Mouse (Mus musculus) cerebellum, postnatal 14 days (tissue): ENCODE measurements around the gene Ubc.

Experiments used
- DNase-seq, 2 experiments: peaks; one replicate each; pipeline ENCODE4 v3.0.0; 2021; ENCODE audit warnings: mixed read lengths in 2 of 2

The Ubc gene

DNA sequence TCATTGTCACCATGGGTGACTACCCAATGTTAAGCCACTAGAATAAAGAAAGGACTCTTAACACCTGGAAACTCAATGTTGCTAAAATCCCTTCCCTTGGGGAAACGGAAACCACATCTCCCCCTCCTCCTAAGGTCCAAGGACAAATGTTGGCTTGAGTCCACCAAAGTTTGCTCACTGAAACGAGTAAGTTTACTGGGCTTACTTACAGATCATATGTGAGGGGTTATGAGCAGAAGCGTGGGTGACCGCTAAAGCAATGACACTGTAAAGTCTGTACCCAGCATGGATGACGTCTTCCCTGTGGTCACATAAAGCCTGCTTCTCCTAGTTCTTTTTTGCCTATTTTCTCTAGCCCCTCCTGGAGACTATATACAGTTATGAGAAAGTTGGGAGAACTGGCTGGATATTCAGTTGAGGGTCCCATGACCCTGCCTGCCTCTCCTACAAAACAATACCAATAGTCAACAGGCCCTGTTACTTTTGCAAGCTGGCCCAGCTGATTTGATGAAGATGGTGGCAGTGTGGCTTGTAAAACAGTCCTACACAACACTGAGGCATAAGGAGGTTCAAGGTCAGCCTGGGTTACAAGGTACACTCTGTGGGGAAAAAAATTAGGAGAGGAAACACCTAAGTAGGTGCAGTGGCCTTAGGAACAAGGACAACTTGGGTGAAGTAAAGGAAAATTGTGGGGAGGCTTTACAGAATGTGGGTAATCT is 7.9 kb downstream of the Ubc start:
- no peak for DNase-seq

DNA sequence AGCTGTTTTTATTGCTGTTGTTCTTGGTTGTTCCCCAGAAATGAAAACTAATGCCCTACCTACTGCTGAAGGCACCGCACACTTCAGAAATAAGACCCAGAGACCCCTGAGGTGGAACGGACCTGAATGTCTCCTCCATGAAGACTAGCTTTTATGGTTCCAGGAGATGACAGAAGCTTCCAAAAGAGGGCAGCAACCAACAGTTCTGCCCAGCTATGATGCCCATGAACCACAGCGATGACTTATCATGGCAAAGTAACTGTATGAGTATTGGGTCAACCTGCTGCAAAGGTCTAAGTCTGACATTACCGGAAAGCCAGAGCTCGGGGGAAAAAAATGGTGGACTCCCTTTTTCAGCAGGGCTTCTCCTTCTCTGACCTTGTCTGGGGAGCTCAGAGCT is 11.1 kb downstream of the Ubc start:
- DNase-seq = no peak

DNA sequence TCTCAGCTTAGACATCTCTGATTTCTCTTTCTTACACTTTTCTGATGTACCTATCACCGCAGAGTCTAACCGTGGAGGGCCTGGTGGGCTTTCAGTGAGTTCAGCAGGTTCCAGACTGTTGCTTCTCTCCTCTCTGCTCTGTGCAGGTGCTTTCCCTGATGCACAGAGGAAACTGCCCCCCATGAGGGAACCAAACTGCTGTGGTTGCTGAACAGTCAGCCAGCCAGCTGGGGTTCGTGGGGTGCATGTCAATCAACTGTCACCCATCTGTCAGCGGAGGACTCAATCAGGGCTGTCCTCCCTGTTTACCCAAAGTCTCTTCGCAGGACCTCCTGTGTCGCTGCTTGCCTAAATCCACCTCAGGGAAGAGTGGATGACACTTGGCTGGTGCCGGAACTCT is 12.8 kb downstream of the Ubc start:
- DNase-seq = no peak

DNA sequence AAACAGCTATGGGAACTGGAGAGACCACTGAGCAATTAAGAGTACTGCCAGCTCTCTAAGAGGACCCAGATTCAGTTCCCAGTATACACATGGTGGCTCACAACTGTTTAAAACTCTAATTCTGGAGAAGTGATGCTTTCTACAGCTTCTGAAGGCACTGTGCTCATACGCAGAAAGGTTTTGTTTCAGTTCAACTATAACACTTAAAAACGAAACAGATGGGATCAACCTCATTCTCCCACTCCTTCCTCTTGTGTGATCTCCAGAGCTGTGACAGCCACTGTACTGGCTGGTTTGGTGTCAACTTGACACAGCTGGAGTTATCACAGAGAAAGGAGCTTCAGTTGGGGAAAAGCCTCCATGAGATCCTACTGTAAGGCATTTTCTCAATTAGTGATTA is 14.1 kb downstream of the Ubc start:
- DNase-seq = no peak

DNA sequence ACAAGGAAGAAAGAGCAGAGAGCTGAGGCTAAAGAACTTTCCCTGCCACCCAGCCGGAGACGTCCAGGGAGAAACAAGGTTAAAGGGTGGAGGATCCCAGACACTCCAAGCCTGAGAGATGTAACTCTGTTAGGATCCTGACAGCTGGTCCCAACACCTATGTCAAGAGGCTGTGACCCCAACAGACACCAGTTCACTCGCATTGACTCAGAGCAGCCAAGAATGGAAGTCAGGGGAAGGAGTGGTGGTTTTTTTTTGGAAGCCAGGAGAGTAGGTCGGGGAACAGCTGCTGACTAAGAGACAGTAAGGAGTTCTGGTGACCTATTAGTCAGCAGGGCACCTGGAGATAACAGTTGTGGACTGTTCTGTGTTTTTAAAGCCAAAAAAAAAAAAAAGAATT is 18.0 kb downstream of the Ubc start:
- no peak for DNase-seq

DNA sequence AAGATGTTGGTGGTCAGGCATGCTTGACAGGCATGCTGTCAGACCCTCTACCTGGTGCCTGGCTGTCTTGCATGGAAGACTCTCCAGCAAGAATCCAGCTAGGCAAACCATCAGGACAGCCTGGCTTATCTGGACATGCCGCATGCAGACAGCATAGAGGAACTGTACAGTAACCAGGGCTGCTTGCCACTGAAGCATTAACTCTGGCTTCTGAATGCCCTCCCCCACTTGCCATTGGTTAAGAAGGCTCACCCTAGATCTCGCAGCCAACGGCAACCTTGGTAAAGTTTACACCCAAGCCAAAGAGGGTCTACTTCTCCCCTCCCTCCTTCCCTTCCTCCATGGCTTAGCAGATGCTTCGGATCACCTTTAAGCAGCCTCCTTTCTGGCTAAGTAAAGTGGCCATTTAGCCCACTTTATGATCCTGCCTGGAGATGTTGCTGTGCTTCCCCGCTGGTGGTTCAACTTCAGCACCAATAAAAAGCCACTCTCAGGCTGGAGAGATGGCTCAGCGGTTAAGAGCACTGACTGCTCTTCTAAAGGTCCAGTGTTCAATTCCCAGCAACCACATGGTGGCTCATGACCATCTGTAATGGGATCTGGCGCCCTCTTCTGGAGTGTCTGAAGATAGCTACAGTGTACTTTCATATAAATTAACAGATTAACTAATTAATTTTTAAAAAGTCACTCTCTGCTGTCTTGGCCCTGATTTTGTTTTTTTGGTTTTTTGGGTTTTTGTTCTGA is 18.9 kb downstream of the Ubc start:
- DNase-seq = no peak

DNA sequence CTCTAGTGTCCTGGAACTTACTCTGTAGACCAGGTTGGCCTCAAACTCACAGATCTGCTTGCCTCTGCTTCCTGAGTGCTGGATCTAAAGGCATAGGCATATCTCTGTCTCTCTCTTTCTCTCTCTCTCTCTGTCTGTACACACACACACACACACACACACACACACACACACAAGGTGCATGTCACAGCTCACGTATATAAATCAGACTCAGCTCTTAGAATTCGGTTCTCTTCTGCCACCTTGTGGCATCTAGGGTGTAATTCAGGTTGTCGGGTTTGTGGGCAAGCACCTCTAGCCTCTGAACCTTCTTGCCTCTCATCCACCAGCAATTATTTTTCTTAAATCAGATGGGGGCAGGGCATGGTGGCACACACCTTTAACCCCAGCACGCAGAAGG is 21.4 kb downstream of the Ubc start:
- peak; percentile 79 to 82 for DNase-seq

DNA sequence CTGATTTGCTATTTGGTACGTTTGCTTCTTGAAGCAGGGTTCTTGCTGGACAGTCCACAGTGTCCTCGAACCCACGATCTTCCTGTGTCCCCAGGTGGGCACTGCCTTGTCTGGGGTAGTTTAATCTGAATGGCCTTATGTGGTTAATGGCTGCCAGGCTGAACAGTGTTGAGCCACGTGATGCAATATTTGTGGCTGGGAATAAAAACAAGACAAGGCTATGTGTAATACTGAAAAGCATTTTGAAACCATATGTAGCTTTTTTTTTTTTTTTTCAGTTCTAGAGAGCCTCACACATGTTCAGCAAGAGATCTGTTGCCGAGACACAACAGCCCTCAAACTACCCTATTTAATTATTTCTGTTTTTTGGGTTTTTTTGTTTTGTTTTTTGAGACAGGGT is 21.8 kb downstream of the Ubc start:
- no peak for DNase-seq

DNA sequence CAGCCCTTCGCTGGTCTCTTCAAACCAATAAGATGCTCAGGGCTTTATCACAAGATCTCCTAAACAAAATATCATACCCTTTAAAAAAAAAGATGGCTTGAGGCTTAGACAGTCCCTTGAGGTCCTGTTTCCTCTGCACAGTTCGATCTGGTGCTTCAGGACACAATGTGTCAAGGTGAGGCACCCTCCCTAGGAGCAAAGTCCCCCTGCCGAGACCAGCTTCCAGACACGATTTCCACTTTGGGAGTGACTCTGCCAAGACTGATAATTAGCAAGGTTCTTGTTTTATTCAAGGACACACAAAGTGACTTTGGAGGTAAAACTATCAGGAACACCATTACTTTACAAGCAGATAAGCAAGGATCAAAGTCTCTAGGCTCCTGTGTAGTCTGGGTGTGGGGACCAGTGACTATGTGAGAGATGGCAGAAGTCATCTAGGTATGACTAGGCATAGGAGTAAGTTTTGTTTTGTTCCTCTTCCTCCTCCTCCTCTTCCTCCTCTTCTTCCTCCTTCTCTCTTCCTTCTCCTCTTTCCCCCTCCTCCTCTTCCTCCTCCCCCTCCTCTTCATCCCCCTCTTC is 25.1 kb downstream of the Ubc start:
- no peak for DNase-seq

DNA sequence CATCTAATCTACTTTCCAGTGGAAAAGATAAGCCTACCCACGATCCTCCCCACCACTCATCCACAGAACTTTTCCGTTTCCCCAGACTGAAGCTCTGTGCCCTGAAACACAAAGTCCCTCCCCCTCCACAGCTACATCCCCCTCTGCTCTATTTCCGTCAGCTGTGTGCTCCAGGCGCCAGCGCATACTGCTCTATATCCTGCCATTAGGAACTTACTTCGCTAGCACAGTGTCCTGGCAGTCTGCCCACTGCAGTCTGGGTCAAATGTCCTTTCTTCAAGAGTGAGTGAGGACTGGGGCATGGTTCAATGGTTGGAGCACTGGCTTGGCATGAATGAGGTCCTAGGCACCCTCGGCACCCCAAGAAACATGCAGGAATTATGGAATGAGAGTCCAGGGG is 26.1 kb downstream of the Ubc start:
- no peak for DNase-seq

DNA sequence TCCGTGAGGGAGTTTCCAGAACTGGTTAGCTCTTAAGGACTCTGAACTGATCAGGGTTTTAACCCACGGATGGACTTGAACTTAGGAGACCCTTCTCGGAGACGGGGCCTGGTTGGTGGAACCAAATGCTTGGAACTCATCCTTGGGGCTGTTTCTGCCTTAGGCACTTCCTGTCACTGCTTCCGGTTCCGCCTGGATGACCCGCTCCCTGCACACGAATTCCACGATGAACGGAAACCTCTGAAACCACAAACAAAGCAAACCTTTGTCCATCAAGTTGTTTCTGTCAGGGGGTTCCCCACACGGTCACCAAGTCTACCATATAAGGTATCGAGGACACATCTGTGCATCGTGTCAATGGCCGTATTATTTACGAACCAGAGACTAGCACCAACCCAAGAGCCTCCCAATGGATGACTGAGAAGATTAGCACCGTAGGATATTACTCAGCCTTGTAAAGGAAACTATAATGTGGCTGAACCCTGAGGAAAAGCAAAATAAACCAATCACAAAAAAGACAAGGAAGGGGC is 29.0 kb downstream of the Ubc start:
- DNase-seq = no peak

DNA sequence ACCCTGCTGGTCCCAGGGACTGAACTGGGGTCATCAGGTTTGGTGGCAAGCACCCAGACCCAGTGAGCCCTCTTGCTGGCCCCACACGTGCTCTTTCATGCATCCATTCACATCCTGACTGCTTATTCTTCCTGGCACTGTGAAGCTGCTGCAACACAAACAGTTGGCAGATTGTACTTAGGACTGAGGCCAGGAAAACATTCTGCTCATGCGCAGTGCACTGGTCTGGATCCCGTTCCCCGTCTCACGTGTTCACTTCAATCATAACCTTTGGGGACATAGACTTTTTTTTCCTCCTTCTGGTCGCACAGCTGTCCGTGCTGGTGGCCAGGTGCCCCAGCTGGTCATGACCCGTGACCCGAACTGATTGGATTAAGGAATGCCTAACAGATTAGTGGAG is 29.4 kb downstream of the Ubc start:
- peak; percentile 66 to 82 for DNase-seq

DNA sequence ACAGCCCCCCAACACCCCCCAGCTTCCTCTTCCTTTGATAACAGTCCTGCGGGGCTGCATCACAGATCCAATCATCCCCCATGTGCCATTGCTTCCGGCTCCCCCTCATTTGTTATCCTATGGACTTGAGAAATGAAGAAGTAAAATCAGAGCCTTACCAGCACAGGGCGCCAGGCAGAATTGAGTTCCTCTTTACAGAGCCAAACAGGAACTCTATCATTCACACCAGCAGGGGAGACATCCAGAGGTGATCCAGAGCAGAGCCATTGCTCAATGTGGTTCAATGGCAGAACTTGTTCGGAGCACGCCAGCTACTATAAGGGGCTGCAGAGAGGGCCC is 31.8 kb downstream of the Ubc start:
- no peak for DNase-seq

DNA sequence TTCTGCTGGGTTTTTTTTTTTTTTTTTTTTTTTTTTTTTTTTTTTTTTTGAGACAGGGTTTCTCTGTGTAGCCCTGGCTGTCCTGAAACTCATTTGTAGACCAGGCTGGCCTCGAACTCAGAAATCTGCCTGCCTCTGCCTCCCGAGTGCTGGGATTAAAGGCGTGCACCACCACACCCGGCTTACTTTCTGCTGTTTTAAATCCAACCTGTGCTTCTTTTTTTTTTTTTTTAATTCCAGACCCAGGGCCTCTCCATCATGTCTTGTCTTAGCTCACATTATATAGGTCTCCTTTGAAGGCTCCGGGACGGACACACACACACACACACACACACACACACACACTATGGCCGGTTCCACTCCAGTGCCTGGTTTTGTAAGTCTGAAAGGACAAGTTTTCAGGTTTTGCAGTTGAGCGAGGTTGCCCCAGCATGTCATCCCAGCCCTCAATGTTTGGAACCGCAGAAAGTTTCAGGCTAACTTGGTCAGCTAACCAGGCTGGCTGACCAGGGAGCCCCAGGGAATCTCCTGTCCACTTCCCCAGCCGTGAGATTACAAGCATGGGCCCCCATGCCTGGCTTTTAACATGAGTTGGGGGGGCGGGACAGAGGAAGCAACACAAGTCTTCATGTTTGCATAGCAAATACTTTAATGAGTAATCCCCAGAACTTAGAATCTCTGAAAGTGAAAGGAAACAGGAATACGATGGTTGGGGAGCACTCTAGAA is 32.3 kb downstream of the Ubc start:
- no peak for DNase-seq

DNA sequence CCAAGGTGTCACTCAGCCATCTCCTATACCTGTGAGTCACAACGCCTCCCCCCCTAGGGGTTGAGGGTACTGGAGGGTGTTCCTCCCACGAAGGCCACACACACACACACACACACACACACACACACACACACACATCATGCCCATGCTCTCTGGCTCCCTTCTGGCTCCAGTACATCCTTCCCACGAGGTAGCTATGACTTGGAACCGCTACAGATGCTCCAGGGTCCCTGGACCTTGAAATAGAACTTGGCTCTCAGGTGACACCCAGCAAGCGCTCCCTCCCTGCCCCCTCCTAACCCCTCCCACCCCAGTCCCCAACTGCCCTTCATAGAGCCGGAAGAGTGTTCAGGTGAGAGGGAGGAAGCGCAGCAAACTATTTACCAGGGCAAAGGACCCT is 34.4 kb downstream of the Ubc start:
- no peak for DNase-seq

DNA sequence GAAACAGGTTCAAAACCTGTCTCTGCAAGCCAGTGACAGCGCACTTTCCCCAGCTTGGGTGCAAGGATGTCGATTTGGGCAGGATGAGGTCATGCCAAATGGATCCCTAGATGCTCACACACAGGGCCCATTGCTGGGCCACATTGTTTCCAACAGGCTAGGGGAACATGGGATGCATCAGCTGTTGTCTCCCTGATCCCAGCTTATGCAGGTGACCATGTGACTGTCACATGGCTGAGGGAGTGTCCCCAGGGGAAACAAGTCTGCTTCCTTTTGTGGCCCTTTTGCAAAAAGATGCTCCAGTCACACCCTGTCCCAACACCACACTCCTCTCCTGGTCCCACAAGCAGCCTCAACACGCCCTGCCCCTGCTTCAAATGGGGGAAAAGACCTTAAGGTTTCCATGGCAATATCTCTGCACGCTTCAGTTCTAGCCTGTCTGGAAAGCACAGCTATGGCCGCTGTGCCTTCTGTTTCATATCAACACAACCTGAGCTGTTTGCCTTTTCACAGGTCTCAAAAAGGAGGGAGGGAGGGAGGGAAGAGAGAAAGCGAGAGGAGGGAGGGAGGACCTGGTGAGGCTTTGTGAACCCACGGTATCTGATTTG is 35.0 kb downstream of the Ubc start:
- DNase-seq = no peak

DNA sequence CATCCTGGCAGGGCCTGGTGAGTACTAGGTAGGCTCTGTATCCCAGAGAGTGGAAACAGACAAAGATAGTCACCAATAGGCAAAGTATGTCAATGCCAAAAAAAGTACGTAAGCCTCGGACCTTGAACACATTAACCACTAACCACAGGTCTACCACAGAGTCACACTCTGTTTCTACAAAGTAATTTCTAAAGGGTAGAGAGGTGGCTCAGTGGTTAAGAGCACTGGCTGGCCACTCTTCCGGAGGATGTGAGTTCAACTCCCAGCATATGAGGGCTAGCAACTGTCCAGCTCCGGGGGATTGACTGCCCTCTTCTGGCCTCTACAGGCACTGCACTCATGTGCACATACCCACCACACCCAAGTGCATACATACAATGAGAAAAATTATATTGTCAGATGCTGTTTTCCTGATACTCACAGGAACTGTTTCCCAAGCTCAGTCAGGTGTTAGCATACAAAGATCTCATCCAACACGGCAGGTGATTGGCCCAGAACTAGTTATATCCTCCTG is 37.2 kb downstream of the Ubc start:
- no peak for DNase-seq

DNA sequence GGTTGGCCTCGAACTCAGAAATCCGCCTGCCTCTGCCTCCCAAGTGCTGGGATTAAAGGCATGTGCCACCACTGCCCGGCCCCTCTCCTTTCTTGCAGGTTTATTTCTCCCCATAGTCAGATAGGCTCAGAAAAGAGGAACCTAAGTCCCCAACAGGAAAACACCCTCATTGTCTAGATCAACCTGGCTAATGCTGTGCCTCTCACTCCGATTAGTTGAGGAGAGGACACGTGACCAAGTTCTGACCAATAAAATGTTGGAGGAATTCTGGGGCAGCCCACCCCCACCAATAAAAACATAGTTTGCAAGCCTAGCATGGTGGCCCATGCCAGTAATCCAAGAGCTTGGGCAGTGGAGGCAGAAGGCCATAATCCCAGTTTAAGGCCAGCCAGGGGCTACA is 38.1 kb downstream of the Ubc start:
- DNase-seq = no peak

DNA sequence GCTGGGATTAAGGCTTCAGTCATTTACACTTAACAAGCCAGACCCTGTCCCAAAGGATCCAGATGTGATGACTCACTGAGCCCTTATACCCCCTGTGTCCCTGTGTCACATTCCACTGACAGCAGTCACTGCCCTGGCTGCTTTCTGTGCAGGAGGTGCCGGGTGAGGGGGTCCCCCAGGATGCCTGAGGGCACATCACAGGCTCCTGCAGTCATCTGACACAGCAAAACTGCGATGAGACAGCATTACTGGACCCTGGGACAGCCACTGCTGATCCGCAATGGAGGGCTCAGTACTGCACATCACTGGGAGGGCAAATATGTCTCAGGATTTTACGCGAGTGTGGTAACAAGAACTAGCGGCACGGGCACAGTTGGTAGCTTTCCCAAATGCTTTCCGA is 38.9 kb downstream of the Ubc start:
- DNase-seq = no peak

DNA sequence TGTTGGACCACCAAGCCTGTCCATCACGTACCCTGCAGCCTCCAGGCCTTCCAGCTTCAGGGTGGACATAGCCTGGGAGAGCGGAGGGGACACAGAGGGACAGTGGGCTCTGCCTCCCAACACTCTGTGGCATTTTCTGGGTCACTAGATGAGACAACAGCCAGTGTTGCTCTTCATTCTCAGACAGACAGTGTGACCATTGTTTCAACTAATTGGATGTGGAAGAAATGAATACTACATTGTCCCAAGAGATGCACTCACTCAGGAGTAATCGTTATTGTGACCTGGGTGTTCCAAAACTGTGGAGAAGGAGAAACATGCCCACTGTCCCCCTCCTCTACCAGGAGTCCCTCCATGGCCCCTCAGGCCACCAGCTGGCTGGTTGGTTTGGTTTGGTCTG is 40.6 kb downstream of the Ubc start:
- no peak for DNase-seq

DNA sequence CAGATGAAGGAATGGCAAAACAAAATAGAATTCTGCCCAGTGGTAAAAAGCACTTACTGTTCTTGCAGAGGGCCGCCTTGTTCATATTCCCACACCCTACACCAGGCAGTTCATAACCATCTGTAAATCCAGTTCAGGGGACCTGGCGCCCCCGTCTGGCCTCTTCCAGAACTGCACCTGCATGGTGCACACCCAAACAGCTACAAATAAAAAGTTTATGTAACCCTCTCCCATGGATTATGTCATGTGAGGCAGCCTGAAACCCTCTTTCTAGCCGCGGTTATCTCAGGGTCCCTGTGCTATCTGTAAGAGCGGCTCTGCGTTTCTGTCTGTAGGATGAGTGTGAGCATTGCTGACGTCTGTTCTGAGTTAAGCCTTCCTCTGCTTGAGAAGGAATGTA is 41.5 kb downstream of the Ubc start:
- DNase-seq = peak; percentile 54 to 71

DNA sequence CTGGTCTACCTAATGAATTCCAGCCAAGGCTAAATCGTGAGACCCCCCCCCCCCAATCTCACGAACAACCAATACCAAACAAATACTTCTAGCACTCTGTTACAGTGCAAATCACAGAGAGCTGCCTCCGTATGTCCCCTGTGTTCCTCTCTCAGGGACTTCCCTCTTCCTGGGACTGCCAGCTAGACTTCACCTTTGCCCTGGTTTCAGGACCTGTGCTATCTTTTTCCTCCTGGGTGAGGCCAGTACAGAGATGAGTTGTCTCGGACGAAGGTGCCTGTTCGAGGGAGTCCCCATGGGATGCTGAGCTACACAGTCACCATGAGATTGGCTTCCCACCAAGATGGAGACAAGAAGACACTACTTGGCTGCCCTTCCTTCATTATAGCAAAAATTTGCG is 41.9 kb downstream of the Ubc start:
- DNase-seq = no peak

DNA sequence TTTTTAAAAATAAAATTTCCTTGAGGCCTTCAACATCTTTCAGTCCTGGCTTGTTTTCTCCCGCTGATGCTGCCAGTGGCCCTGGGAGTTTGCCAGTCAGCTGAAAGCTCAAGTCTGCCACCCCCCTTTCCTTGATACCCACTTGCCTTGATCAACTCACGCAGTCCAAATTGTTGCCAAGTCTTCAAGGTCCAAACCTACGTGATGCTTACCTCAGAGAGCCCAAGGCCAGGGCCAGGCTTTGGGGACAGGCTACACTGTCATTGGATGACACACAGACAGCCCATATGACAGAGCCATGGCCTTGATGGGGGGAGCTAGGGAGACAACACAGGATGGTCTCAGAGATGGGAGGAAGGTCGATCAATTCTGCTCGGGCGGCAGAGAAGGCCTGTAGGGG is 45.7 kb downstream of the Ubc start:
- DNase-seq = no peak
